Mouse (Mus musculus) left cerebral cortex, postnatal 14 days (tissue): ENCODE results near the gene Trim27. TPM values are rescaled to one million over a fixed set of nuclear protein-coding genes. Genes with fewer than 3 reads are reported as not detected.

Experiments
- DNase-seq, 2 experiments: peaks; one replicate each; pipeline ENCODE4 v3.0.0; 2021 to 2022; ENCODE audit warnings: low spot score in 2 of 2, mixed read lengths in 1 of 2
- intact Hi-C: fragments of 180-260 bp; cut with DNase I; formaldehyde crosslinking; loops from one replicate; pipeline ENCODE4 v1.15.1; 2025
- total RNA-seq, 2 experiments: library from RNA; stranded (reverse); gene quantifications; 2 replicates each; pipeline ENCODE4 v1.2.3; 2021

Trim27 gene
- total RNA-seq, 2 experiments from 2014 or later = 35.7 to 42.3 TPM

DNA sequence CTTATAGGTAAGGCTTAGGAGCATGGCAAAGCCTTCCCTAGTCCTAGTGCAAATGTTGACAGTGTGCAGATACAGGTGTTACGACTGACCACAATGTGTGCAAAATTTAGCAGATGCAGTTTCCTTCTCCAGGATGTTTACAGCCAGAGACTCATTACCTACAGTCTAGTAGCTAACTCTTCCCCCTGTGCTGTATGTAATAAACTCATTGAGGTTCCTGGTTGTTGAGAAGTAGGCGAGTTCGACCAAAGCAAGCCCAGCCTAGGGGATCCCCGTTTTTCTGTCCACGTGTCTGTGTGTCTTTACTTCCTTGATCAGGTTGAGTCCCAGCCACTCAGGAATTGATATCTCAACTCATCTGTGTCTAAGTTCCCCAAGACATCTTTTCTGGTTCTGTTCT, 64.8 kb downstream of the Trim27 start:
- DNase-seq = no peak
- intact Hi-C loops = no loop called here

Other genes with a start within 250 kb of the Trim27 start
- not detected for gene Olfr1370, start 104.5 kb upstream of the Trim27 start, total RNA-seq
- not detected for gene Olfr1369-ps1, start 68.0 kb upstream of the Trim27 start, total RNA-seq
- gene Olfr263, start 49.8 kb upstream of the Trim27 start, total RNA-seq = not detected
- not detected for gene Olfr1368, start 33.6 kb upstream of the Trim27 start, total RNA-seq
- gene Gpx5, start 113.3 kb downstream of the Trim27 start, total RNA-seq = not detected
- under 1 TPM in 1 of 2 experiments, not detected in 1; 0.30 TPM for gene Gpx6, start 132.7 kb downstream of the Trim27 start, total RNA-seq
- not detected for gene Olfr1367, start 167.5 kb downstream of the Trim27 start, total RNA-seq
- gene Zscan12, start 183.4 kb downstream of the Trim27 start, total RNA-seq = 1 to 10 TPM; 6.9 to 7.7 TPM
- 10 to 100 TPM; 38.3 to 40.1 TPM for gene Zkscan3, start 223.3 kb downstream of the Trim27 start, total RNA-seq